Mouse (Mus musculus) kidney, postnatal 10 days (tissue): Measurements from ENCODE around the gene Cntn1.
"Not testable (repeated sequence)": the region's sequence is repeated elsewhere in the genome, so short reads cannot be mapped to it uniquely, and the experiment has no call there.

ENCODE experiments used
- DNase-seq: peaks from one replicate; pipeline ENCODE4 v3.0.0; 2021; ENCODE audit warnings: mixed read lengths

The Cntn1 gene

DNA sequence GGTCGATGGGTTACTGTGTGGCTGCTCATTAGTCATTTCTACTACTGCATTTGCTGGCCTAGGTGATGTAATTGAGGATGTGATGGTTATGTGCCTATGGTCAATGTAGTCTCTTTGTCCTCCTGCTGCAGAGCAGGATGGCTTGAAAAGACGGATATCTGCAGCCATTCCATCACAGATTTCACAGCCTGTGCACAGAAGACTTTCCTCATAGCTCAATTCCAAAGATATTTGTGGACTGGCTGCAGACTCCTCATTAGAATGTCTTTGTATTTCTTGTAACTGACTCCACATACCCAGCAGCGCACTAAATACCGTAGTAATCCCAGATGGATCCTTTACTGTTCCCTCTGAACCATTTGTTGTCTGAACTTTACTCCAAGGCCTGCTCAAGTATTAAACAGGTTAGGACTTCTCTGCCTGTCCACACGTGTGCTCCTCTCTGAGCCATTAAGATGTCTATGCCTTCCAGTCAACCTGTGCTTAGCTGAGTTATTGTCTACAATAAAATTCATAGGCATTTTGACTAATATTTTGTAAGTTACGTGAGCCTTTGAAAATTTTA, 220.9 kb downstream of the Cntn1 start:
- no peak for DNase-seq

DNA sequence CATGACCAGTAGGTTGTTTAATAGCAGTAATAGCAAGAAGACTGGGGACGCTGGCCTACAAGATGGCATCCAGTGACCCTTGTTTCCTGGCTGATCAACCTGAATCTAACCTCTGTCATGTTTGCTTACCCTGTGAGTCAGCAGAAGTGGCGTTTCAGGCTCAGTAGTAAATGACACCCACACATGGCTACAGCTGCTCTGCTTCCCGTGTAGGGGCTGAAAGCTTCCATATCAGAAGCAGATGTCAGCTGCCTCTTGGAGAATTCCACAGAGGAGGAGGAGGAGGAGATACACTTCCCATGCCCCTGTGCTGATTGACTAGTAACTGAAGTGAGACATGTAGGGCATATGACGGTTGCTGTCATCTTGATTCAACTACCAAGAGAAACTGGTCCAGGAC, 225.9 kb downstream of the Cntn1 start:
- DNase-seq = no peak

DNA sequence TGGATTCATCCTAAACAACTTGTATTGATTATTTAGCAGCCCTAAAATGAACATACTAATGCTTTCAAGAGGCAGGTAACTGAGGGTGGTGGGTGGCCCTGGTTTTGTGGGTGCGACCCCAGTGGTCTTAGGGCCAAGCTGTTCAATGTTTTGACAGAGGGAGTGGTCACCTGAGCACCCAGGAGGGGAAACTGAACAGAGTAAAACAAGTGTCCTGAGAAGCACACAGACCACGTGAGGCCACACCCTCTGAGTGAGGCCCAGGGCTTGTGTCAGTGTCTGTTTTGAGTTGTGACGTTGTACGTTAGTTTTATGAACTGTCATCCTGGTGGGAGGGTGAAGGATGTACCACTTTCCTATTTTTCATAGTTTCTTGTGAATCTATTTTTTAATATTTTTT, 227.0 kb downstream of the Cntn1 start:
- DNase-seq = no peak

DNA sequence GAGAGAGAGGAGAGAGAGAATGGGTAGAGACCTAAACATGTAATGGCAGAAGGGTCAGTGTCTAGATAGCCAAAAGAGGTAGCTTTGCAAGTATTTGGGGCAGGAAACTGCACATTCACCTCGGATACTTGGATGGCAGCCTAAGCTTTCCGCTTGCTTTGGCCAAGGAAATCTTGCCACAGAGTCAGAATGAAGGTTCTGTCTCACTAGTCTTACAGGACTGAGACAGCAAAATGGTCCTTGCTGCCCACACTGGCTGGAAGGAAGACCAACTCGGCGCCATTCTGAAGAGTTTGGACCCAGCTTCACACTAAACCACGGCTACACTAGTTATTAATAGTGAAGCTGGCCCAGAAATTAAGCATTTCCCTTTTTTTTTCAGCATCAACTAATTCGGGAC, 230.0 kb downstream of the Cntn1 start:
- no peak for DNase-seq

DNA sequence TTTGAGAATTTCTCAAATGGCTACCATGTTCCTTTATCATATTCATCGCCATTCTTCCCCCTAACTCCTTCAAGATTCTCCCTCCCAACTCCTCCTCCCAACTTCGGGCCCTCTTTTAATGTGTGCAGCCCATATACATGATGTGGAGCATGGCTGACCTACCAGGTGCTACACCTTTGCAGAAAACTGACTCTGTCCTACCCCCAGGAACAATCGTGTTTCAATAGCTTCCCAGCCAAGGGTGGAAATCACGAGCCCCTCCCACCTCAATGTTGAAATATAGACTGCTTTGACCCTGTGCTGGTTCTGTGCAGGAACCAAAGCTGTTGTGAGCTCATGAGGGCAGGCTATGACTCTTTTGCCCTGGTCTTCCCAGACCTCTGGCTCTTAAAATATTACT, 236.7 kb downstream of the Cntn1 start:
- no peak for DNase-seq

DNA sequence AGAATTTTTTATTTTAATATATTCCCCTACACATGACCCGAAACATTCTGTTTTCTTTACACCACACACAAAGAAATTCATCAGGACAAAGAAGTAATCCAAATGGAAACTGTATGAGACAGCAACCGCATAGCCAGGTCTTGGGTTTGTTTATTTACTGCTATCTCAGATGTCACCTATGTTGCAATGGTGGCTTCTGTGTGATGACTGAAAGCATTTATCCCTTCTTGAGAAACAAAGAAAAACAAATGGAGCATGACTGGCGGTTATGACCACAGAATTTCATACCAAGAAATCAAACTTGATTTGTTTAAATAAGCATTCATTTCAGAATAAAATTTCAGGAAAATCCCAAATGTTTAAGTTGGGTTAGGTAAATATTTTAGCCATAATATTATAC, 245.5 kb downstream of the Cntn1 start:
- no peak for DNase-seq

DNA sequence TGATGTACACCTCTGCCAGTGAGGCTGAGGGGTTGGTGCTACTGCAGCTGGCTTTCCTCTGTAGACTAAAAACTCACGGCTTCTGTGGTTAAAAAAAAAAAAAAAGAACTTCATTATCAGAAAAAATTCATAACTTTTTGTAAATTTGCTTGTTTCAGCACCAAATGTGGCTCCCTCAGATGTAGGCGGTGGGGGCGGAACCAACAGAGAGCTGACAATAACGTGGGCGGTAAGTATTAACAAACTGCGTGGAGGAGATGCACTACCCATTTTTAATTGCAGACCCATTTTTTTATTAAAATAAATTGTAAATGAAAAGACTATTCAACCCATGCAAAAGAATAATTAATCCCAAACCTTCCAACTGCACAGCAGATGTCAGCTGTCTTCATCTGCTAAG, 251.8 kb downstream of the Cntn1 start:
- no peak for DNase-seq

DNA sequence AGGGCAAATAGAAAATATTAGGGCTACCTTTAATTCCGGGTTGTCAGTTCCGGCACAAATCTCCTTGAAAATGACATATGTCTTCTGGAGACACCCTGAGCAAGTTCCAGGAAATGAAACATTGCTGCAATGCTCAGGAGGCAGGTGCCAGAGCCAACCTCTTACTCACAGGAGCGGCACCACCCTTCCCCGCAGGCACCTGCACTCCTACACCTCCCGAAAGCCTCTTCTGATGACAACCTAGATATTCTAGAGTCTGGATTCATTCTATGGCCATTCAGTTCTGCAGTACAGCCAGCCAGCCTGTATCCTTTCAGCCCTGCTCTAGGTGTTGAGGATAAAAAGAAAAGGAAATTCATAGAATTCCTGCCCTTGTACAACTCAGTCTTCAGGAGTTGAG, 253.3 kb downstream of the Cntn1 start:
- DNase-seq = no peak

DNA sequence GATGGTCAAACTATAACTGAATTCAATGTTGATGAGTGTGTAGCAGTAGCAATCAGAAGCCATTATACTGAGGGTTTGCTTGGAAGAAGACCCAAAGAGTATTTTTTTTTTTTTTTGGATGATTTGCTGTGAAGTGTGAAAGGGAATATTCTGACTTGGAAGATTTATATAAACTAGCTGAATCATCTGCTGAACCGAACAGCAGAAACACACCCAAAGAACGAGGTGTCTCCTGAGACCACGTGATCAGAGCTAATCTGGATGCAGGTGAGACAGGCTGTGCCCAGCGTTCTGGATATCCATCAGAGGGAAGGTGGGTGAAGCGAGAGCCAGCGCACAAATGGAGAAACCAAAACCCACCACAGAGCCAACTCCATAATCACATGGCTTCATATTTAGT, 271.0 kb downstream of the Cntn1 start:
- DNase-seq = no peak

DNA sequence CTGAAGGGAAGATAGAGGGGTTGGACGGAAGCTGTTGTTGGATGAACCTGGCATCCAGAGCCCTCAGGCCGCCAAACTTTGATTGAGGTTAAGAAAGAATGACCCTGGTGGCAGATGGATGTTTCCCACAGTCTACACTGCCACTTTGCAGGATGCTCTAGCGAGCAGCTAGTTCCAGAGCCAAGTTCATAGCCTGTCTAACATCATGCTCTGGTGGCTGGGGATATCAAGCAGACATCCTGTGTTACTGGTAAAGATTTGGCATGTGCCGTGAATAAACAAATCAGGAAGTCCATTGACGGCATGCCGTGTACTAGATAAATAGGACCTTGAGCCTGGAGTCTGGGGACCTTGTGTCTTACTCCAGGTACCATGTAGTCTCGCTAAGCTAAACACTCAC, 276.1 kb downstream of the Cntn1 start:
- no peak for DNase-seq

DNA sequence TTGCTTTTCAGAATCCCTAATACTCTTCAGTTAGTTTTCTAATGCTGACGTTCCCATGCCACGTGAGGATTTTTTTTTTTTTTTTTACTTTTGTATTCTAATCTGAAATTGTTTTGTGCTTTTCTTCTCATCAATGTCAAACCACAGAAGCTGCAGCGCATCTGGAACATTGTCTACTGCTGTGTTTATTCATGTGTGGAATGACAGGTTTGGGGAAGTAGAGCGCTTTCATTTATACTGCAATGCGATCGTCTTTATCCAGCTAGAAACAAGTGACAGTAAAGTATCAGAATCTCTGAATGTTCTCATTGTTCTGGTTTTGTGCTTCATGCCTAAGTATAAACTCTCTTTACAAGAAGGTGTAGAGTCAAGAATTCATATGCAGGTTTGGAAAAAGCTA, 289.3 kb downstream of the Cntn1 start:
- DNase-seq = no peak

DNA sequence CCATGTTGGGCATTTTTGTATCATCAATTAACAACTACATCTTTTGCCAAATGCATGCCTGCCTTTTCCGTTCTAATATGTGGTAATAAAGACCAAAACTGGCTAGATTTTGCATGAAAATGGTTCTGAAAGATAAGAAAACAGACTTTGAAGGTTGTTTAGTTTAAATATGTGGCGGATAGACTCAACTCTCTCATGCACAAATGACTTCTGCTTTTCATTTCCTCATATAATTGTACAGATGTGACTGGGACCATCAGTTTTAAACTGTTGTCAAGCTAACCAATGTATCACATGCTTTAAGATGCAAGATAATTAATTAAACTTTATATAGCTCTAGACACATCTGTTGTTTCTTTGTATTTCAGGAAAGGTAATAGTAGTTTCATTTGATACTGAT, 290.5 kb downstream of the Cntn1 start:
- no peak for DNase-seq

DNA sequence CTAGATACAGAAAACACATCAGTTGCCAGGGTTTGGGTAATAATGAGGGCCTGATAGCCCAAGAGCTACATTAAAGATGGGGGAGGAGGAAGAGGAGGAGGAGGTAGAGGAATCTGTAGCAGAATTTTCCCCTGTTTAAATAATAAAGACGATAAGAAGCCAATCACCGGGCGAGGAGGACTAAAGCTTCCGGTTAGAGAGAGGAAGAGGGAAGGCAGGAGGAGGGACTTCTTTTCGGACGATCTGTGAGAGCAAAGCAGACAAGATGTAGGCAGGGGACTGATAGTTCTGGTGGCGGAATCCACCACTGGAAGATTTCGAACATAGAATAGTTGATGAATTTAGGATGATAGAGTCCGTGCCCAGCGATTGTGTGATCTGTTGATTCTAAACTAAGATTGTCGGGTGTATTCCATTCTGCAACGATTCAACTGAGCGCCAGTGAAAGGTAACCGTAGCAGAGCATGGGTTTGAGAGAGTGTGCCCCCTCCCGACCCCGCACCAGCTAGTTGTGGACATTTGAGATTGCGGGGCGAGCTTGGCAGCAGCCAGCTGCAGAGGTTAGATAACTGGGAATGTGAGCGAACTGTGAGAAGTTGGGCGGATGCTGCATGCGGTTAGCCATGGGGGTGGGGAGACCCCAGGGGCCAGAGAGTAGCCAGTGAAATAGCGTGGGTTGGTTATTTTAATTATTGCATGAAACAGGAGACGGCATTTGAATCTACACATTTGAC, 293.3 kb downstream of the Cntn1 start:
- no peak for DNase-seq

DNA sequence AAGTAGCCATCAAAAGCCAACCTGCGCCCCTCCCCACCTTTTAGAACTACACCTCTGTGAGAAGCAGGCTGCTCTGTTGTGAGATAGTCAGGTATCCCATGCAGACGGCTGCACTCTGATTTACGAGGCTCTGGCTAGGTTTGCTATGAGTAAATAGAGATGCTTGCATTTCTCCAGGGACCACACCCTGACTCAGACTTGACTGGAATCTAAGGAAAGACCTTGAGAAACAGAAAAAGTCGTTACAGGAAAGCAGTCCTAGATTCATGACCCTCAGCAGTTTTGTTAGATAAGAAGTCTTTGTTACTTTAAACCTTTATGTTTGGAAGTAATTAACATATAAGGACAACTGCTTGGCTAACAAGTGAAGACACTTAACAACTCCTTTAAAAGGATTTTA, 296.5 kb downstream of the Cntn1 start:
- no peak for DNase-seq

DNA sequence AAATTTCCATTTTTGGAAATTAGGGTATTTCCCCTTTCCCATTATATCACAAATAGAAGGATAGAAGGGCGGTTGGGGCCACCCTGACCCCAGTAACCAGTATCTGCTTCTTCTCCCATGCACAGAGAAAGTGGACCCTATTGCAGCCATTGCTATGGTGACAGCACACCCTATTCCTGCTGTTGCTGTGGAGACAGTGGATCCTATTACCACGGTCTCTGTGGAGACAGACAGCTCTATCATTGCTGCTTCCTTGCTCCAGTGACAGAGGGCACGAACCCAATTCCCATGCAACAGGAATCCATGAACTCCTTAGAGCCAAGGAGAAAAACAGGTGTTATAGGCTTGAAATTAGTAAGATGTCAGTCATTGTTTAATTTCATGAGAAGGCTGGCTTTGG, 296.9 kb downstream of the Cntn1 start:
- DNase-seq = no peak

DNA sequence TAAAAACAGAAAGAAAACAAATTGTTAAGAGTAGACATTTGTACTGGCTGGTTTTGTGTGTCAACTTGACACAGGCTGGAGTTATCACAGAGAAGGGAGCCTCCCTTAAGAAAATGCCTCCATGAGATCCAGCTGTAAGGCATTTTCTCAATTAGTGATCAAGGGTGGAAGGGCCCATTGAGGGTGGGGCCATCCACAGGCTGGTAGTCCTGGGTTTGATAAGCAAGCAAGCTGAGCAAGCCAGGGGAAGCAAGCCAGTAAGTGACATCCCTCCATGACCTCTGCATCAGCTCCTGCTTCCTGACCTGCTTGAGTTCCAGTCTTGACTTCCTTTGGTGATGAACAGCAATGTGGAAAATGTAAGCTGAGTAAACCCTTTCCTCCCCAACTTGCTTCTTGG, 297.5 kb downstream of the Cntn1 start:
- DNase-seq = not testable (repeated sequence)

DNA sequence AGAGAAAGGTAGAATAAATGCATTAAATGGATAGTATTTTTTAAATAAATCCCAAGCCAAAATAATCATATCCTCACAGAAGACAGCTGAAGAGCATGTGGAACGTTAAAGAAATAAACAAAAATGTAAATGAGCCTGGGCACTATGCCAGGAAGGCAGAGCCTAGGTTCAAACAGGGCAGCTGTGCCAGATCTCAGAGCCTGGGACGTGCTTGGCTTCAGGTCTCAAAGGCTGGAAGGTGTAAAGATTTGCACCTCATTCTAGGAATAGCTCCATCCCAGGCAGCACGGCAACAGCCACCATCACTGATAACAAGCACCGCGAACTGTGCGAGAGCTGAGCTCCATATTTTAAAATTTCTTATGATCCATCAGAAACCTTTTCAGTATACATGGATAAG, 313.2 kb downstream of the Cntn1 start:
- peak; percentile 7 for DNase-seq

DNA sequence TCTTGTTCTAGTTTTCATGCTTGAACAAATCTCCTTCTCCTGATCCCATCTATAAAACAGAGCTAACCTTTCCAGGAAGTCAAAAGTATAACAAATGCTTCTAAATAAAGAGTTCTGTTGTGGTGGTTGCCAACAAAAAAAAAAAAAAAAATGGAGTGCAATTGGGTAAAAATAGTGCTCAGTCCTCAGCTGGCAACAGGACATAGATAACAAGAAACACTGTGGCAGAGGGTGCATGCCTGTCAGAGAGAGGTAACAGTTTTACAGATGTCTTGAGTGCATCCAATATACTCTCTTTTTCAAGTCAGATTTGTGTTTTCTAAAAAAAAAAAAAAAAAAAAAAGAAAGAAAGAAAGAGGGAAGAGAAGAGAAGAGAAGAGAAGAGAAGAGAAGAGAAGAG, 313.6 kb downstream of the Cntn1 start:
- DNase-seq = no peak
